Mouse (Mus musculus): Measurements from ENCODE around the gene Snrnp25.

The Snrnp25 gene

GRCm38 (mm10) chr11:32223297-32223967 lies 18.2 kb downstream of the Snrnp25 start:
- no peak for DNase-seq (ENCODE audit: low read depth in 2 of 2, low spot score in 2 of 2)

- no peak for DNase-seq (ENCODE audit: low read depth in 2 of 2, low spot score in 2 of 2)
Observed at GRCm38 (mm10) chr11:32224468-32225139, 19.4 kb downstream of the Snrnp25 start.

- no peak for DNase-seq (ENCODE audit: low read depth in 2 of 2, low spot score in 2 of 2)
Observed at GRCm38 (mm10) chr11:32225222-32226104, 20.2 kb downstream of the Snrnp25 start.

GRCm38 (mm10) chr11:32226124-32226871 lies 21.1 kb downstream of the Snrnp25 start, which contains the start of gene Mpg:
TSS of gene Mpg (plus strand) at chr11:32226505.
- DNase-seq (ENCODE audit: low read depth in 2 of 2, low spot score in 2 of 2) = peak; percentile 77 to 79

GRCm38 (mm10) chr11:32227041-32227440 lies 21.8 kb downstream of the Snrnp25 start:
- DNase-seq (ENCODE audit: low read depth in 2 of 2, low spot score in 2 of 2) = no peak

- DNase-seq (ENCODE audit: low read depth in 2 of 2, low spot score in 2 of 2) = no peak
Observed at GRCm38 (mm10) chr11:32227555-32227954, 22.3 kb downstream of the Snrnp25 start.

GRCm38 (mm10) chr11:32228292-32228845 lies 23.2 kb downstream of the Snrnp25 start:
- DNase-seq (ENCODE audit: low read depth in 2 of 2, low spot score in 2 of 2) = no peak

GRCm38 (mm10) chr11:32230220-32230619 lies 25.0 kb downstream of the Snrnp25 start:
- DNase-seq (ENCODE audit: low read depth in 2 of 2, low spot score in 2 of 2) = no peak

- DNase-seq (ENCODE audit: low read depth in 2 of 2, low spot score in 2 of 2) = no peak
Observed at GRCm38 (mm10) chr11:32231125-32231524, 25.9 kb downstream of the Snrnp25 start.

- DNase-seq (ENCODE audit: low read depth in 2 of 2, low spot score in 2 of 2) = no peak
Observed at GRCm38 (mm10) chr11:32232848-32233247, 27.6 kb downstream of the Snrnp25 start.

GRCm38 (mm10) chr11:32233895-32234294 lies 28.7 kb downstream of the Snrnp25 start:
- DNase-seq (ENCODE audit: low read depth in 2 of 2, low spot score in 2 of 2) = no peak

- DNase-seq (ENCODE audit: low read depth in 2 of 2, low spot score in 2 of 2) = no peak
Observed at GRCm38 (mm10) chr11:32234816-32235485, 29.7 kb downstream of the Snrnp25 start.

GRCm38 (mm10) chr11:32235646-32236045 lies 30.4 kb downstream of the Snrnp25 start:
- DNase-seq (ENCODE audit: low read depth in 2 of 2, low spot score in 2 of 2) = no peak

GRCm38 (mm10) chr11:32236132-32236531 lies 30.9 kb downstream of the Snrnp25 start:
- no peak for DNase-seq (ENCODE audit: low read depth in 2 of 2, low spot score in 2 of 2)

GRCm38 (mm10) chr11:32236712-32237410 lies 31.6 kb downstream of the Snrnp25 start:
- DNase-seq (ENCODE audit: low read depth in 2 of 2, low spot score in 2 of 2) = no peak

- no peak for DNase-seq (ENCODE audit: low read depth in 2 of 2, low spot score in 2 of 2)
Observed at GRCm38 (mm10) chr11:32237411-32237795, 32.2 kb downstream of the Snrnp25 start.

GRCm38 (mm10) chr11:32238093-32238860 lies 33.1 kb downstream of the Snrnp25 start:
- DNase-seq (ENCODE audit: low read depth in 2 of 2, low spot score in 2 of 2) = peak; percentile 62 to 76

GRCm38 (mm10) chr11:32241391-32241790 lies 36.2 kb downstream of the Snrnp25 start:
- DNase-seq (ENCODE audit: low read depth in 2 of 2, low spot score in 2 of 2) = no peak

- DNase-seq (ENCODE audit: low read depth in 2 of 2, low spot score in 2 of 2) = no peak
Observed at GRCm38 (mm10) chr11:32242209-32242608, 37.0 kb downstream of the Snrnp25 start.
